Mouse (Mus musculus) CH12.LX (cell line): ENCODE results near the gene Nell1.

ENCODE experiments used
- CTCF ChIP-seq, 2 experiments: IDR thresholded peaks in 1 of 2; conservative IDR thresholded peaks in 1 of 2; 2 replicates each; pipeline ENCODE4 v1.5.1; 2011 to 2012; ENCODE audit warnings: low read depth in 2 of 2, low read length in 2 of 2, improper control_type of control experiment in 1 of 2, inconsistent platforms in 1 of 2, mild to moderate bottlenecking in 1 of 2, moderate library complexity in 1 of 2
- MAX ChIP-seq: IDR thresholded peaks from 2 replicates; pipeline ENCODE4 v1.6.1; 2011; ENCODE audit warnings: low read length, improper control_type of control experiment
- MXI1 ChIP-seq: IDR thresholded peaks from 2 replicates; pipeline ENCODE4 v1.6.1; 2011; ENCODE audit warnings: mild to moderate bottlenecking, low read depth, low read length, improper control_type of control experiment
- NRF1 ChIP-seq: IDR thresholded peaks from 2 replicates; pipeline ENCODE4 v1.6.1; 2014; ENCODE audit warnings: low read depth, mild to moderate bottlenecking, inconsistent platforms, low read length, improper control_type of control experiment, moderate library complexity

DNA sequence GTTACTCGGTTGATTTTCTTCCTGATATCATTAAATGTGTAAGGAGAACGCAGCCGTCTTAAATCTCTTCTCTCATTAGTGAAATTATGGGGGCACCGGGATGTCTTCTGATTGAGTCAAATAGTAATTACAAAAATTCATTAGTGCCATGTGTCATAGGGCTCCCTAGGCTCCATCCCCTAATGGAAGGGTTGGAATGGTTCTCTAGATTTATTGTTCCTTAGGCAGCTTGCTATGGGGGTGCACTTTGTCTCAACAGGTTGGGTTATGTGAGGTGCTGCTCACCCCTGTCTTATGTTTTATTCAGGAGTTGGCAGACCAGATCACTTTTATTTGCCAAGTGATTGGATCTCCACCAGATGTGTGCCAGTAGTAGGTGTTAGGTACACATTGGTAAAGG is 75.5 kb downstream of the Nell1 start:
- TF ChIP-seq CTCF (conservative IDR thresholded peaks at IDR 0.05 in 1 of 2, IDR thresholded peaks at IDR 0.05 in 1 of 2; ENCODE audit: low read depth in 2 of 2, low read length in 2 of 2) = no peak
- TF ChIP-seq NRF1 = no peak
- TF ChIP-seq MXI1 = no peak
- no peak for TF ChIP-seq MAX
